Mouse (Mus musculus): ENCODE results near the gene Ppp4r2. TPM values are rescaled to one million over a fixed set of nuclear protein-coding genes. Genes with fewer than 3 reads are reported as not detected.

Ppp4r2 gene
- polyA plus RNA-seq, 1 experiment from 2014 or later: 13.3 TPM

GRCm38 (mm10) chr6:100887012-100887411 is 53.6 kb downstream of the Ppp4r2 start:
- H3K4me3 ChIP-seq (replicated peaks): no peak overlapping the region
- 0 out of 2 replicates have a peak, but pooled peaks cover 1% of the 10 kb centered on the region for H3K27me3 ChIP-seq (replicated peaks)
- no peaks in the 10 kb centered on the region for H3K9me3 ChIP-seq (replicated peaks)
- 88% methylated on average over 9 of the region's 9 CpGs for WGBS
- H3K36me3 ChIP-seq: no peaks in the 10 kb centered on the region
- peaks cover 7% of the 10 kb centered on the region; the same call in 1 of the 2 replicates for H3K4me1 ChIP-seq
- ATAC-seq (ENCODE audit: low FRiP score): no peak
- H3K4me2 ChIP-seq: no peak overlapping the region
- H3K27ac ChIP-seq (replicated peaks): no peak overlapping the region
- no peak overlapping the region for H3K9ac ChIP-seq (replicated peaks)

- ATAC-seq (ENCODE audit: low FRiP score): no peak
- H3K27me3 ChIP-seq (replicated peaks): no peaks in the 10 kb centered on the region
- no peaks in the 10 kb centered on the region for H3K4me1 ChIP-seq
- no peak overlapping the region for H3K4me3 ChIP-seq (replicated peaks)
- no peak overlapping the region for H3K4me2 ChIP-seq
- H3K27ac ChIP-seq (replicated peaks): no peak overlapping the region
- H3K9ac ChIP-seq (replicated peaks): no peak overlapping the region
- 85% methylated on average over 6 of the region's 6 CpGs for WGBS
- H3K36me3 ChIP-seq: no peaks in the 10 kb centered on the region
- H3K9me3 ChIP-seq (replicated peaks): no peaks in the 10 kb centered on the region
Measured at GRCm38 (mm10) chr6:100889340-100889739, 55.9 kb downstream of the Ppp4r2 start.

- Histone ChIP-seq H3K9ac (replicated peaks) (no peak overlapping the region), H3K36me3 (no peaks in the 10 kb centered on the region), H3K27ac (replicated peaks) (no peak overlapping the region), H3K27me3 (replicated peaks) (no peaks in the 10 kb centered on the region), H3K4me3 (replicated peaks) (no peak overlapping the region), H3K9me3 (replicated peaks) (no peaks in the 10 kb centered on the region), H3K4me1 (no peaks in the 10 kb centered on the region), H3K4me2 (no peak overlapping the region)
- no peak for ATAC-seq (ENCODE audit: low FRiP score)
- WGBS: 66% methylated on average over 4 of the region's 4 CpGs
Measured at GRCm38 (mm10) chr6:100892489-100892888, 59.1 kb downstream of the Ppp4r2 start.

- no peaks in the 10 kb centered on the region for H3K36me3 ChIP-seq
- H3K27ac ChIP-seq (replicated peaks): no peak overlapping the region
- H3K9me3 ChIP-seq (replicated peaks): no peaks in the 10 kb centered on the region
- ATAC-seq (ENCODE audit: low FRiP score): no peak
- no peak overlapping the region for H3K4me3 ChIP-seq (replicated peaks)
- H3K27me3 ChIP-seq (replicated peaks): no peaks in the 10 kb centered on the region
- WGBS: 88% methylated on average over 5 of the region's 5 CpGs
- no peak overlapping the region for H3K4me2 ChIP-seq
- no peaks in the 10 kb centered on the region for H3K4me1 ChIP-seq
- H3K9ac ChIP-seq (replicated peaks): no peak overlapping the region
Measured at GRCm38 (mm10) chr6:100893073-100893472, 59.7 kb downstream of the Ppp4r2 start.

GRCm38 (mm10) chr6:100895183-100895582 is 61.8 kb downstream of the Ppp4r2 start:
- 16% methylated on average over 8 of the region's 8 CpGs for WGBS
- H3K27ac ChIP-seq (replicated peaks): no peak overlapping the region
- no peak for ATAC-seq (ENCODE audit: low FRiP score)

GRCm38 (mm10) chr6:100896883-100897282 is 63.5 kb downstream of the Ppp4r2 start:
- no peak for ATAC-seq (ENCODE audit: low FRiP score)
- Histone ChIP-seq H3K36me3 (no peaks in the 10 kb centered on the region), H3K27me3 (replicated peaks) (no peaks in the 10 kb centered on the region), H3K9me3 (replicated peaks) (no peaks in the 10 kb centered on the region), H3K9ac (replicated peaks) (no peak overlapping the region), H3K4me2 (no peak overlapping the region), H3K4me3 (replicated peaks) (no peak overlapping the region), H3K27ac (replicated peaks) (no peak overlapping the region), H3K4me1 (no peaks in the 10 kb centered on the region)
- 67% methylated on average over 5 of the region's 5 CpGs for WGBS

More at GRCm38 (mm10) chr6:100895183-100895582, 61.8 kb downstream of the Ppp4r2 start:
- Histone ChIP-seq H3K4me1 (no peaks in the 10 kb centered on the region), H3K27me3 (replicated peaks) (no peaks in the 10 kb centered on the region), H3K9me3 (replicated peaks) (no peaks in the 10 kb centered on the region), H3K4me3 (replicated peaks) (no peak overlapping the region), H3K4me2 (no peak overlapping the region), H3K9ac (replicated peaks) (no peak overlapping the region), H3K36me3 (no peaks in the 10 kb centered on the region)

GRCm38 (mm10) chr6:100904463-100904862 is 71.0 kb downstream of the Ppp4r2 start:
- WGBS: 15% methylated on average over 5 of the region's 5 CpGs
- Histone ChIP-seq H3K4me3 (replicated peaks) (no peak overlapping the region), H3K27me3 (replicated peaks) (peaks cover 3% of the 10 kb centered on the region; the same call in 1 of the 2 replicates), H3K4me1 (peaks cover 5% of the 10 kb centered on the region; the same call in 1 of the 2 replicates), H3K4me2 (no peak overlapping the region), H3K36me3 (no peaks in the 10 kb centered on the region), H3K27ac (replicated peaks) (no peak overlapping the region), H3K9ac (replicated peaks) (no peak overlapping the region), H3K9me3 (replicated peaks) (no peaks in the 10 kb centered on the region)
- no peak for ATAC-seq (ENCODE audit: low FRiP score)

GRCm38 (mm10) chr6:100910136-100910675 is 76.8 kb downstream of the Ppp4r2 start:
- Histone ChIP-seq H3K27ac (replicated peaks) (no peak overlapping the region), H3K36me3 (no peaks in the 10 kb centered on the region), H3K9ac (replicated peaks) (no peak overlapping the region), H3K27me3 (replicated peaks) (peaks cover 3% of the 10 kb centered on the region; the same call in 1 of the 2 replicates), H3K4me1 (peaks cover 10% of the 10 kb centered on the region; the same call in 1 of the 2 replicates), H3K4me2 (no peak overlapping the region), H3K9me3 (replicated peaks) (no peaks in the 10 kb centered on the region), H3K4me3 (replicated peaks) (no peak overlapping the region)
- no peak for ATAC-seq (ENCODE audit: low FRiP score)
- 77% methylated on average over 2 of the region's 2 CpGs for WGBS

Other genes with a start within 250 kb of the Ppp4r2 start
- 8.9 and 11.0 TPM in 2 replicates for gene Shq1, start 162.5 kb upstream of the Ppp4r2 start, polyA plus RNA-seq (2015; fragmentation: Nextera tagmentation; extraction: Ambion mirVana)
- gene Gxylt2, start 128.9 kb upstream of the Ppp4r2 start, polyA plus RNA-seq (2015; fragmentation: Nextera tagmentation; extraction: Ambion mirVana): 2.2 and 2.6 TPM in 2 replicates